Comparison of ENCODE assay signal across 10 mouse cellular contexts in genomic region chr11:68956107-68956506, GRCm38 (mm10). TPM values are rescaled to one million over a fixed set of nuclear protein-coding genes. Genes with fewer than 3 reads are reported as not detected.
A peak's percentile ranks its signal among the peaks of the same experiment; 100 is the strongest.
DNase-seq lines count a peak whose midpoint lies in the region; ATAC-seq and TF ChIP-seq lines count a peak whose summit lies in the region.
"Had no signal": no experiment of that assay in that cellular context is flagged by ENCODE, and none has a peak within 500 bp of the region (broad histone marks: within the 10 kb centered on the region; RNA-seq: fewer than 3 reads in every experiment).

No protein-coding gene starts in this region.

- WGBS in heart, embryonic 12.5 days: 13% methylated on average over 3 of the region's 3 CpGs
- 44% methylated on average over 3 of the region's 3 CpGs for WGBS in lung, postnatal 0 days

- no peak for TF ChIP-seq CTCF in lung, postnatal 0 days (IDR thresholded peaks at IDR 0.05)

- H3K4me2 ChIP-seq in heart, embryonic 12.5 days: peak overlapping the region; percentile 76
- peak overlapping the region; percentile 55 for H3K4me2 ChIP-seq in lung, postnatal 0 days (replicated peaks; ENCODE audit: low read depth, low read length)

- DNase-seq in adrenal gland, postnatal 36 days: peak; percentile 17 to 53
- DNase-seq in adrenal gland, postnatal 25 days: no peak
- peak; percentile 27 for DNase-seq in kidney, adult 18-20 months
- peak; percentile 59 for DNase-seq in lung, postnatal 0 days (ENCODE audit: low spot score)
- DNase-seq in yolk sac, embryonic 10.5 days (ENCODE audit: low spot score): no peak
- DNase-seq in layer of hippocampus, postnatal 14 days (ENCODE audit: low spot score in 2 of 2): no peak

- no peaks in the 10 kb centered on the region for H3K9me3 ChIP-seq in heart, embryonic 12.5 days (replicated peaks)
- H3K9me3 ChIP-seq in lung, postnatal 0 days (ENCODE audit: low read length): no peaks in the 10 kb centered on the region

- ATAC-seq in heart, embryonic 12.5 days (ENCODE audit: insufficient number of reproducible peaks, low FRiP score): peak; percentile 27
- ATAC-seq in lung, postnatal 0 days: peak; percentile 73
- ATAC-seq in monocyte, adult 5-6 weeks (replicated peaks; ENCODE audit: insufficient number of reproducible peaks, low FRiP score, low TSS enrichment, poor library complexity, severe bottlenecking): no peak

- no peak for TF ChIP-seq EP300 in lung, postnatal 0 days (IDR thresholded peaks at IDR 0.05)

- 0 out of 2 replicates have a peak, but pooled peaks cover under 1% of the 10 kb centered on the region for H3K36me3 ChIP-seq in heart, embryonic 12.5 days
- H3K36me3 ChIP-seq in lung, postnatal 0 days (ENCODE audit: insufficient read depth, low read length): no peaks in the 10 kb centered on the region

- H3K4me1 ChIP-seq in heart, embryonic 12.5 days (replicated peaks): peaks cover 33% of the 10 kb centered on the region
- H3K4me1 ChIP-seq in lung, postnatal 0 days (ENCODE audit: insufficient read depth, low read depth, low read length): 0 out of 2 replicates have a peak, but pooled peaks cover 2% of the 10 kb centered on the region

- H3K27ac ChIP-seq in heart, embryonic 12.5 days (ENCODE audit: poor library complexity, severe bottlenecking): peak overlapping the region; percentile 79
- H3K27ac ChIP-seq in lung, postnatal 0 days (ENCODE audit: low read length): peak overlapping the region; percentile 79

- peak overlapping the region; percentile 42 for H3K9ac ChIP-seq in heart, embryonic 12.5 days
- H3K9ac ChIP-seq in lung, postnatal 0 days (replicated peaks; ENCODE audit: low read depth): 0 out of 2 replicates have a peak overlapping the region, but pooled peaks have one; percentile 9

- peak overlapping the region; percentile 44 for H3K4me3 ChIP-seq in heart, embryonic 12.5 days
- H3K4me3 ChIP-seq in lung, postnatal 0 days (ENCODE audit: low read depth, low read length): peak overlapping the region; percentile 33

- peaks cover 46% of the 10 kb centered on the region for H3K27me3 ChIP-seq in heart, embryonic 12.5 days (replicated peaks)
- H3K27me3 ChIP-seq in lung, postnatal 0 days (replicated peaks; ENCODE audit: insufficient read depth, low read length): peaks cover 4% of the 10 kb centered on the region; the same call in 1 of the 2 replicates

RNA-seq across cellular contexts. Expression of gene Arhgef15, which starts 1.2 kb away (rescaled TPM):
- 10 to 100 TPM; 14.8 to 19.9 TPM for total RNA-seq in adrenal gland, postnatal 36 days (2021)
- total RNA-seq in adrenal gland, postnatal 25 days (2021): 18.7 and 23.4 TPM in 2 replicates
- 13.3 TPM in 2 replicates for polyA plus RNA-seq in heart, embryonic 12.5 days (2016; fragmentation: Nextera tagmentation; extraction: Ambion mirVana)
- 24.2 and 30.7 TPM in 2 replicates for polyA plus RNA-seq in lung, postnatal 0 days (2015; fragmentation: Nextera tagmentation; extraction: Ambion mirVana)
- total RNA-seq in monocyte, adult 5-6 weeks (2017): not detected in 3 replicates
- 1 to 10 TPM; 7.6 to 9.7 TPM for total RNA-seq in layer of hippocampus, postnatal 14 days (2021)

RNA-seq across cellular contexts. Expression of gene Slc25a35, which starts 11.8 kb away (rescaled TPM):
- total RNA-seq in adrenal gland, postnatal 36 days (2021): 10 to 100 TPM; 28.8 to 36.4 TPM
- total RNA-seq in adrenal gland, postnatal 25 days (2021): 32.0 and 35.4 TPM in 2 replicates
- 1.4 and 2.2 TPM in 2 replicates for polyA plus RNA-seq in heart, embryonic 12.5 days (2016; fragmentation: Nextera tagmentation; extraction: Ambion mirVana)
- polyA plus RNA-seq in lung, postnatal 0 days (2015; fragmentation: Nextera tagmentation; extraction: Ambion mirVana): 4.3 and 5.5 TPM in 2 replicates
- total RNA-seq in monocyte, adult 5-6 weeks (2017): 0.38 to 1.7 TPM in 2 of 3 replicates, not detected in the other
- 1 to 10 TPM; 4.6 to 4.8 TPM for total RNA-seq in layer of hippocampus, postnatal 14 days (2021)

RNA-seq across cellular contexts. Expression of gene Rangrf, which starts 18.9 kb away (rescaled TPM):
- total RNA-seq in adrenal gland, postnatal 36 days (2021): 10 to 100 TPM; 22.5 to 23.3 TPM
- 20.7 and 22.4 TPM in 2 replicates for total RNA-seq in adrenal gland, postnatal 25 days (2021)
- polyA plus RNA-seq in heart, embryonic 12.5 days (2016; fragmentation: Nextera tagmentation; extraction: Ambion mirVana): 64.3 and 67.5 TPM in 2 replicates
- 16.0 and 18.3 TPM in 2 replicates for polyA plus RNA-seq in lung, postnatal 0 days (2015; fragmentation: Nextera tagmentation; extraction: Ambion mirVana)
- total RNA-seq in monocyte, adult 5-6 weeks (2017): 1.9 to 10.1 TPM (median 2.6 TPM) in 3 replicates
- 10 to 100 TPM; 13.4 to 15.8 TPM for total RNA-seq in layer of hippocampus, postnatal 14 days (2021)

RNA-seq across cellular contexts. Expression of gene Odf4, which starts 29.2 kb away (rescaled TPM):
- total RNA-seq in adrenal gland, postnatal 36 days (2021): under 1 TPM in 1 of 2 experiments, not detected in 1; 0.46 TPM
- 0.70 TPM in 1 of 2 replicates, not detected in the other for total RNA-seq in adrenal gland, postnatal 25 days (2021)
- polyA plus RNA-seq in heart, embryonic 12.5 days (2016; fragmentation: Nextera tagmentation; extraction: Ambion mirVana): not detected in 2 replicates
- polyA plus RNA-seq in lung, postnatal 0 days (2015; fragmentation: Nextera tagmentation; extraction: Ambion mirVana): not detected in 2 replicates
- not detected in 3 replicates for total RNA-seq in monocyte, adult 5-6 weeks (2017)
- under 1 TPM; 0.33 to 0.41 TPM for total RNA-seq in layer of hippocampus, postnatal 14 days (2021)
- total RNA-seq: adrenal gland, adult 2 months; gastrocnemius, adult 8-10 months had no signal
- polyA plus RNA-seq: adrenal gland, adult 2 months had no signal

RNA-seq across cellular contexts. Expression of gene Pfas, which starts 52.2 kb away (rescaled TPM):
- total RNA-seq in adrenal gland, postnatal 36 days (2021): 10 to 100 TPM; 28.3 to 30.6 TPM
- 39.7 and 40.1 TPM in 2 replicates for total RNA-seq in adrenal gland, postnatal 25 days (2021)
- 20.7 and 21.5 TPM in 2 replicates for polyA plus RNA-seq in heart, embryonic 12.5 days (2016; fragmentation: Nextera tagmentation; extraction: Ambion mirVana)
- polyA plus RNA-seq in lung, postnatal 0 days (2015; fragmentation: Nextera tagmentation; extraction: Ambion mirVana): 7.0 and 9.0 TPM in 2 replicates
- 7.1 to 9.6 TPM (median 7.4 TPM) in 3 replicates for total RNA-seq in monocyte, adult 5-6 weeks (2017)
- total RNA-seq in layer of hippocampus, postnatal 14 days (2021): 10 to 100 TPM; 24.1 to 25.3 TPM

Comparison
In these comparisons a context has a peak if more than half of its experiments do, and no peak if none do; other contexts are left out.
1. DNase-seq: peak in adrenal gland, postnatal 36 days (2 of 2), kidney, adult 18-20 months (single experiment) and lung, postnatal 0 days (single experiment); none in adrenal gland, postnatal 25 days (single experiment), yolk sac, embryonic 10.5 days (single experiment) and layer of hippocampus, postnatal 14 days (0 of 2).